Mouse (Mus musculus): ENCODE measurements around the gene Tgfbr3.

The Tgfbr3 gene

GRCm38 (mm10) chr5:107282561-107283307, 6.7 kb downstream of the Tgfbr3 start:
- in situ Hi-C loops (cut with MboI, MseI), result no loop called here

- in situ Hi-C loops (cut with MboI, MseI), result no loop called here
Observed at GRCm38 (mm10) chr5:107279263-107279662, 10.2 kb downstream of the Tgfbr3 start.

GRCm38 (mm10) chr5:107276186-107276585, 13.2 kb downstream of the Tgfbr3 start:
- in situ Hi-C loops (cut with MboI, MseI), result no loop called here

GRCm38 (mm10) chr5:107272252-107273028, 17.0 kb downstream of the Tgfbr3 start:
- in situ Hi-C loops (cut with MboI, MseI), result loop anchor here (25.0 kb wide), 1 partner anchor 1390 kb away; the partner anchor contains the start of genes Dgkq and Idua

- in situ Hi-C loops (cut with MboI, MseI), result loop anchor here (10.0 to 25.0 kb wide), 2 partner anchors 1393 to 1624 kb away; partner anchors contain the start of genes Dgkq and Idua
Observed at GRCm38 (mm10) chr5:107269006-107269328, 20.5 kb downstream of the Tgfbr3 start.

- in situ Hi-C loops (cut with MboI, MseI), result loop anchor here (10.0 to 25.0 kb wide), 2 partner anchors 1394 to 1624 kb away; partner anchors contain the start of genes Dgkq and Idua
Observed at GRCm38 (mm10) chr5:107268121-107269005, 21.1 kb downstream of the Tgfbr3 start.

GRCm38 (mm10) chr5:107266566-107266965, 22.9 kb downstream of the Tgfbr3 start:
- in situ Hi-C loops (cut with MboI, MseI), result loop anchor here (10.0 to 25.0 kb wide), 2 partner anchors 1396 to 1622 kb away; partner anchors contain the start of genes Dgkq and Idua

- in situ Hi-C loops (cut with MboI, MseI), result loop anchor here (10.0 to 25.0 kb wide), 2 partner anchors 1398 to 1620 kb away; partner anchors contain the start of genes Dgkq and Idua
Observed at GRCm38 (mm10) chr5:107264426-107265360, 24.7 kb downstream of the Tgfbr3 start.

- in situ Hi-C loops (cut with MboI, MseI), result loop anchor here (10.0 to 25.0 kb wide), 2 partner anchors 1398 to 1619 kb away; partner anchors contain the start of genes Dgkq and Idua
Observed at GRCm38 (mm10) chr5:107263836-107264235, 25.6 kb downstream of the Tgfbr3 start.

- in situ Hi-C loops (cut with MboI, MseI), result loop anchor here (10.0 to 25.0 kb wide), 2 partner anchors 1400 to 1617 kb away; partner anchors contain the start of genes Dgkq and Idua
Observed at GRCm38 (mm10) chr5:107261930-107262329, 27.5 kb downstream of the Tgfbr3 start.

GRCm38 (mm10) chr5:107260708-107261495, 28.5 kb downstream of the Tgfbr3 start:
- in situ Hi-C loops (cut with MboI, MseI), result loop anchor here (10.0 to 25.0 kb wide), 2 partner anchors 1401 to 1616 kb away; partner anchors contain the start of genes Dgkq and Idua

GRCm38 (mm10) chr5:107259487-107260040, 29.9 kb downstream of the Tgfbr3 start:
- in situ Hi-C loops (cut with MboI, MseI), result loop anchor here (10.0 to 25.0 kb wide), 2 partner anchors 1403 to 1615 kb away; partner anchors contain the start of genes Dgkq and Idua

- in situ Hi-C loops (cut with MboI, MseI), result loop anchor here (25.0 kb wide), 1 partner anchor 1409 kb away; the partner anchor contains the start of genes Dgkq and Idua
Observed at GRCm38 (mm10) chr5:107253395-107253794, 36.0 kb downstream of the Tgfbr3 start.

- in situ Hi-C loops (cut with MboI, MseI), result loop anchor here (25.0 kb wide), 1 partner anchor 1410 kb away; the partner anchor contains the start of genes Dgkq and Idua
Observed at GRCm38 (mm10) chr5:107252435-107252834, 37.0 kb downstream of the Tgfbr3 start.

- in situ Hi-C loops (cut with MboI, MseI), result loop anchor here (25.0 kb wide), 1 partner anchor 1410 kb away; the partner anchor contains the start of genes Dgkq and Idua
Observed at GRCm38 (mm10) chr5:107251751-107252305, 37.6 kb downstream of the Tgfbr3 start.

- in situ Hi-C loops (cut with MboI, MseI), result loop anchor here (25.0 kb wide), 1 partner anchor 1412 kb away; the partner anchor contains the start of genes Dgkq and Idua
Observed at GRCm38 (mm10) chr5:107250548-107251272, 38.7 kb downstream of the Tgfbr3 start.

GRCm38 (mm10) chr5:107248732-107249131, 40.7 kb downstream of the Tgfbr3 start:
- in situ Hi-C loops (cut with MboI, MseI), result no loop called here

Data from T-helper 2 cell (primary cell).